Comparison of ENCODE assay signal across 9 mouse cellular contexts in genomic region chr9:27301486-27301885, GRCm38 (mm10). TPM values are rescaled to one million over a fixed set of nuclear protein-coding genes. Genes with fewer than 3 reads are reported as not detected.
DNase-seq lines count a peak whose midpoint lies in the region; ATAC-seq and TF ChIP-seq lines count a peak whose summit lies in the region.
"Had no signal": no experiment of that assay in that cellular context is flagged by ENCODE, and none has a peak within 500 bp of the region (broad histone marks: within the 10 kb centered on the region; RNA-seq: fewer than 3 reads in every experiment).

No protein-coding gene starts in this region.

- peak overlapping the region; percentile 93 for H3K4me2 ChIP-seq in hindbrain, embryonic 12.5 days (replicated peaks)
- H3K4me2 ChIP-seq in midbrain, postnatal 0 days (ENCODE audit: low read depth, low read length, poor library complexity, severe bottlenecking), result peak overlapping the region; percentile 62
- no peak overlapping the region for H3K4me2 ChIP-seq in kidney, embryonic 15.5 days
- H3K4me2 ChIP-seq: liver, embryonic 11.5 days had no signal

- no peak overlapping the region for H3K27ac ChIP-seq in hindbrain, embryonic 12.5 days
- no peak overlapping the region for H3K27ac ChIP-seq in midbrain, postnatal 0 days (ENCODE audit: low read depth, low read length)
- no peak overlapping the region for H3K27ac ChIP-seq in kidney, embryonic 15.5 days
- H3K27ac ChIP-seq: heart, embryonic 15.5 days had no signal

- H3K36me3 ChIP-seq in hindbrain, embryonic 12.5 days, result no peaks in the 10 kb centered on the region
- H3K36me3 ChIP-seq in midbrain, postnatal 0 days (ENCODE audit: insufficient read depth, low read length), result no peaks in the 10 kb centered on the region
- no peaks in the 10 kb centered on the region for H3K36me3 ChIP-seq in kidney, embryonic 15.5 days
- H3K36me3 ChIP-seq: heart, embryonic 15.5 days had no signal

- peaks cover 52% of the 10 kb centered on the region for H3K4me1 ChIP-seq in hindbrain, embryonic 12.5 days
- peaks cover 37% of the 10 kb centered on the region for H3K4me1 ChIP-seq in midbrain, postnatal 0 days (ENCODE audit: insufficient read depth, low read length)
- peaks cover 37% of the 10 kb centered on the region for H3K4me1 ChIP-seq in kidney, embryonic 15.5 days

- peak overlapping the region; percentile 29; the same call in 1 of the 2 replicates for H3K9ac ChIP-seq in hindbrain, embryonic 12.5 days
- peak overlapping the region; percentile 39; the same call in 1 of the 2 replicates for H3K9ac ChIP-seq in midbrain, postnatal 0 days (replicated peaks; ENCODE audit: low read length, poor library complexity, severe bottlenecking)
- H3K9ac ChIP-seq in kidney, embryonic 15.5 days, result no peak overlapping the region
- H3K9ac ChIP-seq: heart, embryonic 15.5 days had no signal

- H3K4me3 ChIP-seq in hindbrain, embryonic 12.5 days, result no peak overlapping the region
- H3K4me3 ChIP-seq in midbrain, postnatal 0 days (ENCODE audit: low read depth, low read length), result peak overlapping the region; percentile 73; the same call in 1 of the 2 replicates
- no peak overlapping the region for H3K4me3 ChIP-seq in kidney, embryonic 15.5 days (replicated peaks)

- peaks cover 15% of the 10 kb centered on the region for H3K27me3 ChIP-seq in hindbrain, embryonic 12.5 days
- no peaks in the 10 kb centered on the region for H3K27me3 ChIP-seq in midbrain, postnatal 0 days (ENCODE audit: insufficient read depth, low read length)
- H3K27me3 ChIP-seq in kidney, embryonic 15.5 days, result peaks cover 42% of the 10 kb centered on the region

- no peak for TF ChIP-seq CTCF in midbrain, postnatal 0 days (IDR thresholded peaks at IDR 0.05)

- no peaks in the 10 kb centered on the region for H3K9me3 ChIP-seq in hindbrain, embryonic 12.5 days (replicated peaks)
- H3K9me3 ChIP-seq in midbrain, postnatal 0 days (ENCODE audit: low read length), result no peaks in the 10 kb centered on the region
- no peaks in the 10 kb centered on the region for H3K9me3 ChIP-seq in kidney, embryonic 15.5 days (replicated peaks)
- H3K9me3 ChIP-seq: heart, embryonic 15.5 days had no signal

- no peak for ATAC-seq in hindbrain, embryonic 12.5 days (ENCODE audit: low FRiP score)
- ATAC-seq in midbrain, postnatal 0 days (ENCODE audit: low FRiP score), result no peak
- no peak for ATAC-seq in kidney, embryonic 15.5 days (replicated peaks; ENCODE audit: low FRiP score)
- no peak for ATAC-seq in megakaryocyte-erythroid progenitor cell, adult 5-6 weeks (replicated peaks; ENCODE audit: low FRiP score, low TSS enrichment, poor library complexity, severe bottlenecking)

- peak; percentile 19 for DNase-seq in R1 (ENCODE audit: low read depth, low spot score)
- DNase-seq in embryo, embryonic 10.5 days (ENCODE audit: low spot score), result peak; percentile 74
- no peak for DNase-seq in midbrain, postnatal 0 days (ENCODE audit: low spot score)
- no peak for DNase-seq in urinary bladder, postnatal 36 days (ENCODE audit: low spot score in 2 of 2)

- WGBS in hindbrain, embryonic 12.5 days, result 33% methylated on average over 5 of the region's 5 CpGs
- 54% methylated on average over 5 of the region's 5 CpGs for WGBS in midbrain, postnatal 0 days
- 47% methylated on average over 5 of the region's 5 CpGs for WGBS in kidney, embryonic 15.5 days

RNA-seq across cellular contexts. Expression of gene Igsf9b, which starts 2.5 kb away (rescaled TPM):
- polyA plus RNA-seq in hindbrain, embryonic 12.5 days (2016; fragmentation: Nextera tagmentation; extraction: Ambion mirVana), result 10.3 and 11.6 TPM in 2 replicates
- 64.8 and 83.3 TPM in 2 replicates for total RNA-seq in midbrain, postnatal 0 days (2014; rRNA removed)
- polyA plus RNA-seq in midbrain, postnatal 0 days (2015; fragmentation: Nextera tagmentation; extraction: Ambion mirVana), result 17.4 and 19.3 TPM in 2 replicates
- polyA plus RNA-seq in kidney, embryonic 15.5 days (2015; fragmentation: Nextera tagmentation; extraction: Ambion mirVana), result 2.5 and 2.7 TPM in 2 replicates
- not detected in 2 replicates for total RNA-seq in megakaryocyte-erythroid progenitor cell, adult 5-6 weeks (2014; fragmentation: Nextera tagmentation)
- not detected in 2 replicates for total RNA-seq in megakaryocyte-erythroid progenitor cell, adult 5-6 weeks (2017)

Comparison
In these comparisons a context has a peak if more than half of its experiments do, and no peak if none do; other contexts are left out.
1. DNase-seq: peak in R1 (single experiment) and embryo, embryonic 10.5 days (single experiment); none in midbrain, postnatal 0 days (single experiment) and urinary bladder, postnatal 36 days (0 of 2).